Mouse (Mus musculus): ENCODE measurements around the gene Gm43517. TPM values are rescaled to one million over a fixed set of nuclear protein-coding genes. Genes with fewer than 3 reads are reported as not detected.
A peak's percentile ranks its signal among the peaks of the same experiment; 100 is the strongest.

The Gm43517 gene
- polyA plus RNA-seq, 1 experiment from 2014 or later = not detected

DNA sequence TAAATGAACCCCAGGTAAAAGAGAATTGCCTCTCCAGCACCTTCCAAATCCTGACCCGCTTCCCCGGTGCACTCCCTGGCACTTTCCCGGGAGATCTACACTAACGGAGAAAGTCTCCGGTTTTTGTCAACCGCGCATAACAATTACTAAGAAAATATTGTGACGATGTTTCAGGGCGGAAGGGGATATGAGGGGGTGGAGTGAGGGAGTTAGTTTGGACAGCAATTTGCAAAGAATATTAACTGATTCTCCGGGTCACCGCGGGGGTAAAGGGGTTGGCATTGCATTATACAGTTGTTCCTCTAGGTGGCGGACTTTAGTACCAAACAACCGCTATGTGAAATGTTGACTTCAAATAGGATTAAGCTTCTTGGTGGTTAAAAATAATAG, 10.4 kb upstream of the Gm43517 start:
- peaks cover 2% of the 10 kb centered on the region; the same call in 1 of the 2 replicates for H3K4me1 ChIP-seq (ENCODE audit: insufficient read depth)
- H3K27me3 ChIP-seq (ENCODE audit: insufficient read depth, low read length) = peaks cover 66% of the 10 kb centered on the region
- peak overlapping the region; percentile 44; the same call in 1 of the 2 replicates for H3K4me2 ChIP-seq (ENCODE audit: low read depth, low read length)
- no peak overlapping the region for H3K27ac ChIP-seq (ENCODE audit: low read depth)
- DNase-seq (no peak), ATAC-seq (no peak)
- no peaks in the 10 kb centered on the region for H3K9me3 ChIP-seq (ENCODE audit: low read length)
- no peaks in the 10 kb centered on the region for H3K36me3 ChIP-seq (replicated peaks; ENCODE audit: insufficient read depth, low read length)
- WGBS (ENCODE audit: insufficient replicate concordance) = 2% methylated on average over 14 of the region's 14 CpGs
- H3K9ac ChIP-seq (replicated peaks) = no peak overlapping the region
- TF ChIP-seq EP300 (IDR thresholded peaks at IDR 0.05; ENCODE audit: low read depth) = no peak
- peak; percentile 55 for TF ChIP-seq CTCF (IDR thresholded peaks at IDR 0.05; ENCODE audit: low read depth)
- peak overlapping the region; percentile 27; the same call in 1 of the 2 replicates for H3K4me3 ChIP-seq (ENCODE audit: low read depth, low read length)

- H3K9me3 ChIP-seq (ENCODE audit: low read length) = no peaks in the 10 kb centered on the region
- H3K27me3 ChIP-seq (ENCODE audit: insufficient read depth, low read length) = peaks cover 74% of the 10 kb centered on the region
- H3K4me3 ChIP-seq (ENCODE audit: low read depth, low read length) = no peak overlapping the region
- 5% methylated on average over 15 of the region's 15 CpGs for WGBS (ENCODE audit: insufficient replicate concordance)
- no peak overlapping the region for H3K9ac ChIP-seq (replicated peaks)
- no peak for DNase-seq
- H3K27ac ChIP-seq (ENCODE audit: low read depth) = no peak overlapping the region
- no peak for TF ChIP-seq CTCF (IDR thresholded peaks at IDR 0.05; ENCODE audit: low read depth)
- TF ChIP-seq EP300 (IDR thresholded peaks at IDR 0.05; ENCODE audit: low read depth) = no peak
- H3K4me2 ChIP-seq (ENCODE audit: low read depth, low read length) = no peak overlapping the region
- no peaks in the 10 kb centered on the region for H3K36me3 ChIP-seq (replicated peaks; ENCODE audit: insufficient read depth, low read length)
- no peak for ATAC-seq
- H3K4me1 ChIP-seq (ENCODE audit: insufficient read depth) = peaks cover 2% of the 10 kb centered on the region; the same call in 1 of the 2 replicates
Measured at GRCm38 (mm10) chr12:49375427-49376317, 9.3 kb upstream of the Gm43517 start.

DNA sequence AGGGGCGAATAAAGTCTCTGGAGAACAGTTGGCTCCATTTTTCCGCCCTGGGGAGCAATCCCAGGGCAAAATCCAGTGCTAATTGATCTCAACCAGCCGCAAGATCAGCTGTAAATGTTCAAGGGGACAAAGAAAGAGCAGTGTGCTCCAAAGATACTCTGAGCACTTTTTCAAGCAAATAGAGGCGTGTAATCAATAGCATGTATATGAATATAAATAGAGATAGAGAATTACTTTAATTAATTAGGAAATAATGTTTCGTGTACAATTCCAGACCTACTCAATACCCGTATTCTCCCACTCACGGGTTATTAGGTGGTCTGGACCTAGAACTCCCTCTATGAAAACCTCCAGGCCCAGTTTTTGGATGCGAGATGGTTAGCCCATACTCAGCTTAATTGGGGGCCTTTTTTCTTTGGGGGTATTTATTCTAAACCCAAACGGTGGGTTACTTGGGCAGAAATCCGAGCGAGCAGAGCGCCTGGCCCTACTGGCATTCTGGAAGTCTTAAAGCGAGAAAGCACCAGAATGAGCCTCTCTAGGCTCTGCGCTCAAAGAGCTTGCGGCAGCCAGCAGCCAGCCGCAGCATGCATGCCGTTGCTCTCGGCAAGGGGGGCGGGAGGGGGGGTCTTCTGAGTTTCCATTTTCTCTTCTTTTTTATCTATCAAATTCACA, 8.5 kb upstream of the Gm43517 start:
- Histone ChIP-seq H3K36me3 (replicated peaks; ENCODE audit: insufficient read depth, low read length) (no peaks in the 10 kb centered on the region), H3K4me2 (ENCODE audit: low read depth, low read length) (no peak overlapping the region), H3K4me1 (ENCODE audit: insufficient read depth) (peaks cover 2% of the 10 kb centered on the region; the same call in 1 of the 2 replicates), H3K27ac (ENCODE audit: low read depth) (no peak overlapping the region), H3K9ac (replicated peaks) (no peak overlapping the region), H3K27me3 (ENCODE audit: insufficient read depth, low read length) (peaks cover 78% of the 10 kb centered on the region), H3K9me3 (ENCODE audit: low read length) (no peaks in the 10 kb centered on the region), H3K4me3 (ENCODE audit: low read depth, low read length) (no peak overlapping the region)
- DNase-seq = no peak
- ATAC-seq = no peak
- 5% methylated on average over 19 of the region's 19 CpGs for WGBS (ENCODE audit: insufficient replicate concordance)
- TF ChIP-seq EP300 (IDR thresholded peaks at IDR 0.05; ENCODE audit: low read depth) = no peak
- no peak for TF ChIP-seq CTCF (IDR thresholded peaks at IDR 0.05; ENCODE audit: low read depth)

- no peak for ATAC-seq
- Histone ChIP-seq H3K9ac (replicated peaks) (no peak overlapping the region), H3K27ac (ENCODE audit: low read depth) (no peak overlapping the region), H3K4me2 (ENCODE audit: low read depth, low read length) (no peak overlapping the region), H3K4me1 (ENCODE audit: insufficient read depth) (peaks cover 2% of the 10 kb centered on the region; the same call in 1 of the 2 replicates), H3K27me3 (ENCODE audit: insufficient read depth, low read length) (peaks cover 88% of the 10 kb centered on the region), H3K4me3 (ENCODE audit: low read depth, low read length) (no peak overlapping the region), H3K36me3 (replicated peaks; ENCODE audit: insufficient read depth, low read length) (no peaks in the 10 kb centered on the region), H3K9me3 (ENCODE audit: low read length) (no peaks in the 10 kb centered on the region)
- DNase-seq = no peak
- no peak for TF ChIP-seq CTCF (IDR thresholded peaks at IDR 0.05; ENCODE audit: low read depth)
- no peak for TF ChIP-seq EP300 (IDR thresholded peaks at IDR 0.05; ENCODE audit: low read depth)
- 3% methylated on average over 15 of the region's 15 CpGs for WGBS (ENCODE audit: insufficient replicate concordance)
Measured at GRCm38 (mm10) chr12:49377281-49377970, 7.5 kb upstream of the Gm43517 start.

DNA sequence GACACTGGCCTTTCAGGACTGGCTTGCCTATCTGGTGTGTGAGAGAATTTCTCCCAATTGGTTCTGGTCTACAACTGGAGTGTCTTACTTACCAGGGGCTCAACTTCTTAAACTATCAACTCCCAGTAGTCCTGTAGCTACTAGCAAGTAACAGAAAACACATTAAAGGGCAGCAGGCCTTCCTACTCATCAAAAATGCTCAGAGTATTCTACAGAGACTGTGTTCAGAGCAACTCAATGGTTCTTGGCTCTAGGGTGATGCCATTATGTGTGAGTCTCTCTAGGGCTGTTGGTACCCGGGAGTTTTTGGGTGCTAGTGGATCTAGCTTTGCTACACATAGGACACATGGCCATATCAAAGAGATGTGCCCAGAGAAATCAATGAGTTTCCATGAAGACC, 6.1 kb upstream of the Gm43517 start:
- H3K9ac ChIP-seq (replicated peaks) = no peak overlapping the region
- 7% methylated on average over 1 of the region's 1 CpGs for WGBS (ENCODE audit: insufficient replicate concordance)
- no peak overlapping the region for H3K4me2 ChIP-seq (ENCODE audit: low read depth, low read length)
- peaks cover 8% of the 10 kb centered on the region; the same call in 1 of the 2 replicates for H3K4me1 ChIP-seq (ENCODE audit: insufficient read depth)
- no peak for TF ChIP-seq EP300 (IDR thresholded peaks at IDR 0.05; ENCODE audit: low read depth)
- no peak for TF ChIP-seq CTCF (IDR thresholded peaks at IDR 0.05; ENCODE audit: low read depth)
- peaks cover 90% of the 10 kb centered on the region for H3K27me3 ChIP-seq (ENCODE audit: insufficient read depth, low read length)
- ATAC-seq (no peak), DNase-seq (no peak)
- H3K36me3 ChIP-seq (replicated peaks; ENCODE audit: insufficient read depth, low read length) = no peaks in the 10 kb centered on the region
- no peaks in the 10 kb centered on the region for H3K9me3 ChIP-seq (ENCODE audit: low read length)
- H3K4me3 ChIP-seq (ENCODE audit: low read depth, low read length) = no peak overlapping the region
- no peak overlapping the region for H3K27ac ChIP-seq (ENCODE audit: low read depth)

- DNase-seq (no peak), ATAC-seq (no peak)
- H3K27ac ChIP-seq (ENCODE audit: low read depth) = no peak overlapping the region
- H3K9ac ChIP-seq (replicated peaks) = no peak overlapping the region
- H3K36me3 ChIP-seq (replicated peaks; ENCODE audit: insufficient read depth, low read length) = no peaks in the 10 kb centered on the region
- WGBS (ENCODE audit: insufficient replicate concordance) = 6% methylated on average over 11 of the region's 11 CpGs
- H3K4me2 ChIP-seq (ENCODE audit: low read depth, low read length) = no peak overlapping the region
- TF ChIP-seq EP300 (IDR thresholded peaks at IDR 0.05; ENCODE audit: low read depth) (no peak), CTCF (IDR thresholded peaks at IDR 0.05; ENCODE audit: low read depth) (no peak)
- H3K4me3 ChIP-seq (ENCODE audit: low read depth, low read length) = no peak overlapping the region
- H3K9me3 ChIP-seq (ENCODE audit: low read length) = no peaks in the 10 kb centered on the region
- H3K27me3 ChIP-seq (ENCODE audit: insufficient read depth, low read length) = peaks cover 90% of the 10 kb centered on the region
- H3K4me1 ChIP-seq (ENCODE audit: insufficient read depth) = peaks cover 8% of the 10 kb centered on the region; the same call in 1 of the 2 replicates
Measured at GRCm38 (mm10) chr12:49379446-49379845, 5.5 kb upstream of the Gm43517 start.

Measured in liver, postnatal 0 days (tissue).